In the genomic region with DNA sequence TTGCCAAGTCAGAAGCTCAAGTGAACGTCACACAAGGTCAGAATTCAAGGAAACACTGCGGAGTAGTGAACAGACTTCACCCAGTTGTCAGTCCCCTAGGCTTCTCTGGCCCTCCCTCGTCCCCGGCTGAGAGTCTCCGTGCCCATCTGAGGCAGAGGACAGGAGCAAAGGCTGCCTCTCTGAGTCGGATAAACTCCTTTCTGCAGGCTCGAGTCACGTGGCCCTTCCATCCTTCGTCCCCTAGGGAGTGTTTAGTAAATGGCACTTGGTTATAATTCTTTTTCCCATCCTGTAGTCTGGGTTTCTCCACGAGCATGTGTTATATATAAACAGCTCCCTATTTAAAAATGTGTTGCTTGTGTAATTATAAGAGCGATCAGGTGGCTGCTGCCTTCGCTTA, we compare ENCODE assay signal across 9 mouse cellular contexts. TPM values are rescaled to one million over a fixed set of nuclear protein-coding genes. Genes with fewer than 3 reads are reported as not detected.
DNase-seq lines count a peak whose midpoint lies in the region; ATAC-seq and TF ChIP-seq lines count a peak whose summit lies in the region.
"Had no signal": no experiment of that assay in that cellular context is flagged by ENCODE, and none has a peak within 500 bp of the region (broad histone marks: within the 10 kb centered on the region; RNA-seq: fewer than 3 reads in every experiment).

No protein-coding gene starts in this region.

- in situ Hi-C loops in Patski (cut with MboI; ENCODE audit: low pct_unique_long_range_greater_than_20kb): loop anchor here (5.0 to 10.0 kb wide), 2 partner anchors 354 to 481 kb away; no protein-coding TSS in a partner anchor

- POLR2A ChIA-PET in Patski (lab: Charles Lee): interaction anchor here (0.9 to 2.3 kb wide), 6 partner anchors 13 to 353 kb away, joined by 3 to 10 read pairs (median 3); a partner anchor contains a TSS

- H3K4me1 ChIP-seq in kidney, adult 2 months (ENCODE audit: control insufficient read depth, insufficient read depth, low read length): peaks cover 10% of the 10 kb centered on the region; the same call in 1 of the 2 replicates
- H3K4me1 ChIP-seq in forebrain, embryonic 13.5 days: peaks cover 16% of the 10 kb centered on the region

- no peaks in the 10 kb centered on the region for H3K9me3 ChIP-seq in forebrain, embryonic 13.5 days (replicated peaks)
- H3K9me3 ChIP-seq: limb, embryonic 15.5 days had no signal

- ATAC-seq in Patski: peak; percentile 17
- ATAC-seq in forebrain, embryonic 13.5 days: peak; percentile 30; the same call in 1 of the 2 replicates
- no peak for ATAC-seq in granulocyte monocyte progenitor cell, adult 5-6 weeks (replicated peaks; ENCODE audit: poor library complexity, severe bottlenecking)

- H3K27ac ChIP-seq in kidney, adult 2 months (ENCODE audit: insufficient read depth, low read depth, low read length): peak overlapping the region; percentile 21; the same call in 1 of the 2 replicates
- H3K27ac ChIP-seq in forebrain, embryonic 13.5 days: no peak overlapping the region

- DNase-seq in kidney, adult 2 months: peak; percentile 51
- DNase-seq in kidney, adult 9 months: no peak
- no peak for DNase-seq in Patski (ENCODE audit: low read depth, low spot score)
- peak; percentile 56 to 71 for DNase-seq in kidney, postnatal 25 days
- no peak for DNase-seq in spleen, postnatal 36 days (ENCODE audit: low spot score in 2 of 2)
- DNase-seq in cerebellum, postnatal 36 days: no peak

- TF ChIP-seq CTCF in kidney, adult 2 months (conservative IDR thresholded peaks at IDR 0.05; ENCODE audit: insufficient read depth, insufficient read length, low read depth, low read length): no peak
- no peak for TF ChIP-seq CTCF in Patski (IDR thresholded peaks at IDR 0.05)

- no peaks in the 10 kb centered on the region for H3K27me3 ChIP-seq in kidney, adult 2 months (replicated peaks; ENCODE audit: control insufficient read depth, insufficient read depth, low read length)
- H3K27me3 ChIP-seq in Patski: no peaks in the 10 kb centered on the region
- H3K27me3 ChIP-seq in forebrain, embryonic 13.5 days: no peaks in the 10 kb centered on the region
- H3K27me3 ChIP-seq: limb, embryonic 15.5 days had no signal

- no peaks in the 10 kb centered on the region for H3K36me3 ChIP-seq in kidney, adult 2 months (ENCODE audit: control insufficient read depth, insufficient read depth, low read length)
- H3K36me3 ChIP-seq in forebrain, embryonic 13.5 days (ENCODE audit: poor library complexity, severe bottlenecking): no peaks in the 10 kb centered on the region
- H3K36me3 ChIP-seq: limb, embryonic 15.5 days had no signal

- no peak for TF ChIP-seq POLR2A in kidney, adult 2 months (IDR thresholded peaks at IDR 0.05; ENCODE audit: low read depth, low read length)

- WGBS in kidney, adult 2 months: 39% methylated on average over 12 of the region's 12 CpGs
- 51% methylated on average over 12 of the region's 12 CpGs for WGBS in forebrain, embryonic 13.5 days

- H3K4me2 ChIP-seq in forebrain, embryonic 13.5 days: no peak overlapping the region
- H3K4me2 ChIP-seq: limb, embryonic 15.5 days had no signal

- H3K4me3 ChIP-seq in kidney, adult 2 months (ENCODE audit: insufficient read depth, low read depth, low read length): peak overlapping the region; percentile 21
- H3K4me3 ChIP-seq in forebrain, embryonic 13.5 days: no peak overlapping the region
- H3K4me3 ChIP-seq: limb, embryonic 15.5 days had no signal

- no peak overlapping the region for H3K9ac ChIP-seq in forebrain, embryonic 13.5 days
- H3K9ac ChIP-seq: limb, embryonic 15.5 days had no signal

- CTCF ChIA-PET in Patski (lab: Charles Lee): interaction anchor here (0.8 to 2.2 kb wide), 17 partner anchors 8 to 352 kb away, joined by 3 to 14 read pairs (median 4); a partner anchor contains a TSS

RNA-seq across cellular contexts. Expression of a gene that starts 26.4 kb away (rescaled TPM):
- polyA plus RNA-seq in kidney, adult 2 months (2012; rRNA removed): 12.0 and 12.4 TPM in 2 replicates
- 20.5 TPM for polyA plus RNA-seq in Patski (2021)
- 13.7 and 18.3 TPM in 2 replicates for polyA plus RNA-seq in forebrain, embryonic 13.5 days (2015; fragmentation: Nextera tagmentation; extraction: Ambion mirVana)
- 72.3 and 86.7 TPM in 2 replicates for total RNA-seq in granulocyte monocyte progenitor cell, adult 5-6 weeks (2014; fragmentation: Nextera tagmentation)
- 42.4 and 43.4 TPM in 2 replicates for total RNA-seq in granulocyte monocyte progenitor cell, adult 5-6 weeks (2017)

RNA-seq across cellular contexts. Expression of a gene that starts 33.5 kb away (rescaled TPM):
- polyA plus RNA-seq in kidney, adult 2 months (2012; rRNA removed): 1.1 and 5.0 TPM in 2 replicates
- polyA plus RNA-seq in Patski (2021): 10.8 TPM
- 0.26 and 0.30 TPM in 2 replicates for polyA plus RNA-seq in forebrain, embryonic 13.5 days (2015; fragmentation: Nextera tagmentation; extraction: Ambion mirVana)
- 1.1 TPM in 1 of 2 replicates, not detected in the other for total RNA-seq in granulocyte monocyte progenitor cell, adult 5-6 weeks (2014; fragmentation: Nextera tagmentation)
- 0.78 and 0.98 TPM in 2 replicates for total RNA-seq in granulocyte monocyte progenitor cell, adult 5-6 weeks (2017)

RNA-seq across cellular contexts. Expression of a gene that starts 38.1 kb away (rescaled TPM):
- polyA plus RNA-seq in kidney, adult 2 months (2012; rRNA removed): 0.12 and 0.17 TPM in 2 replicates
- polyA plus RNA-seq in Patski (2021): 1.8 TPM
- 0.06 and 0.14 TPM in 2 replicates for polyA plus RNA-seq in forebrain, embryonic 13.5 days (2015; fragmentation: Nextera tagmentation; extraction: Ambion mirVana)
- not detected in 2 replicates for total RNA-seq in granulocyte monocyte progenitor cell, adult 5-6 weeks (2014; fragmentation: Nextera tagmentation)
- not detected in 2 replicates for total RNA-seq in granulocyte monocyte progenitor cell, adult 5-6 weeks (2017)
- polyA plus RNA-seq: limb, embryonic 15.5 days had no signal

Comparison
In these comparisons a context has a peak if more than half of its experiments do, and no peak if none do; other contexts are left out.
1. DNase-seq: peak in kidney, adult 2 months (single experiment) and kidney, postnatal 25 days (2 of 2); none in kidney, adult 9 months (single experiment), Patski (single experiment), spleen, postnatal 36 days (0 of 2) and cerebellum, postnatal 36 days (0 of 2).